Mouse (Mus musculus): ENCODE data around the gene Rhox2b. TPM values are rescaled to one million over a fixed set of nuclear protein-coding genes. Genes with fewer than 3 reads are reported as not detected.
"Not testable (repeated sequence)": the region's sequence is repeated elsewhere in the genome, so short reads cannot be mapped to it uniquely, and the experiment has no call there.

Rhox2b gene
- polyA plus RNA-seq (2012; ENCODE audit: insufficient read depth, insufficient read length, missing spikeins), result not detected in 2 replicates

DNA sequence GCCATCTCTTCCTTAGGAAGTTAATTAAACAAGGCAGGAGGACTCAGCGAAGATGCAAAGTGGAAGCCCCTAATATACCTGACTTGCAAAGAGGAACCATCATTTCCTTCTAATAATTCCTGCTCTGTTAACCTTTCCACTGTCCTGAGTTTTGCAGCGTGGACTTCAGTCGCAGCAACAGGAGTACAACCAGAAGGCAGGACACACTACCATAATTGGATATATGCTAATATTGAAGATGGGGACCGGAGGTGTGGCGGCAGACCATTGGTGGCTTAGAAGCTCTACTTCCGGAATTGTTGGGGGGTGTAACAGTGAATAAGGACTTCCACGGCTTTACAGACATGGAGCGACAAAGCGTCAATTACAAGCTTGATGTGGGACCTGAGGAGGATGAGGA is at the start of gene Rhox2b:
Gene Rhox2b (plus strand): TSS at position 301 of the 400 bp plus-strand sequence.
- H3K4me1 ChIP-seq (ENCODE audit: control insufficient read depth, insufficient read depth, low read length); H3K4me3 ChIP-seq (ENCODE audit: insufficient read depth, low read length); H3K27ac ChIP-seq (ENCODE audit: insufficient read depth, low read depth, low read length): not testable (repeated sequence)

- H3K4me3 ChIP-seq (ENCODE audit: insufficient read depth, low read length); H3K4me1 ChIP-seq (ENCODE audit: control insufficient read depth, insufficient read depth, low read length); H3K27ac ChIP-seq (ENCODE audit: insufficient read depth, low read depth, low read length): not testable (repeated sequence)
These were observed 32.1 kb upstream of the Rhox2b start, which contains the start of gene Rhox3a2 for GRCm38 (mm10) chrX:37379728-37380127. TSS of gene Rhox3a2 (plus strand) at chrX:37380028.

GRCm38 (mm10) chrX:37390548-37390947 is 21.3 kb upstream of the Rhox2b start, which contains the start of gene Rhox4a2:
TSS of gene Rhox4a2 (plus strand) at chrX:37390848.
- not testable (repeated sequence) for H3K4me3 ChIP-seq (ENCODE audit: insufficient read depth, low read length); H3K27ac ChIP-seq (ENCODE audit: insufficient read depth, low read depth, low read length); H3K4me1 ChIP-seq (ENCODE audit: control insufficient read depth, insufficient read depth, low read length)

DNA sequence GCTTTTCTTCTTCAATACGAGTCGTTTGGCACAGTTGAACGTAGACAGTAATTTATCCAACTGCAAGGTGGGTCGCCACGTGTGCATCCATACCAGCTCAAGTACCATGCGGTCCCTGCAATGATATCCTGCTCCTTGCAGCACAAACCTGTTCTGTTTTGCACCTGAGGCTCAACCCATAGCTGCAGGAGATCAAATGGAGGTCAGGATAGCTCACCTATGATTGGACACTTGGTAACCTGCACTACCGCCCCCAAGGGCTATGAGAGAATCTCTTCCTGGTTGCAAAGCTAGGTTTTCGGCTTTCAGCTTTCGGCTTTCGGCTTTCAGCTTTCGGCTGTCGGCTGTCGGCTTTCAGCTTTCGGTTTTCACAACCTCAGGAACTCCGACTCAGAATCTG is 20.3 kb downstream of the Rhox2b start, which contains the start of gene Rhox4b:
Gene Rhox4b (plus strand): TSS at position 301 of the 400 bp plus-strand sequence.
- H3K27ac ChIP-seq (ENCODE audit: insufficient read depth, low read depth, low read length); H3K4me3 ChIP-seq (ENCODE audit: insufficient read depth, low read length); H3K4me1 ChIP-seq (ENCODE audit: control insufficient read depth, insufficient read depth, low read length): not testable (repeated sequence)

DNA sequence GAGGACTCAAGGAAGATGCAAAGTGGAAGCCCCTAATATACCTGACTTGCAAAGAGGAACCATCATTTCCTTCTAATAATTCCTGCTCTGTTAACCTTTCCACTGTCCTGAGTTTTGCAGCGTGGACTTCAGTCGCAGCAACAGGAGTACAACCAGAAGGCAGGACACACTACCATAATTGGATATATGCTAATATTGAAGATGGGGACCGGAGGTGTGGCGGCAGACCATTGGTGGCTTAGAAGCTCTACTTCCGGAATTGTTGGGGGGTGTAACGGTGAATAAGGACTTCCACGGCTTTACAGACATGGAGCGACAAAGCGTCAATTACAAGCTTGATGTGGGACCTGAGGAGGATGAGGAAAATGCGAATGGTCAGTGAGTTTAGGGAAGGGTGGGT is 41.5 kb downstream of the Rhox2b start, which contains the start of gene Rhox2c:
Gene Rhox2c (plus strand): TSS at position 301 of the 400 bp plus-strand sequence.
- not testable (repeated sequence) for H3K4me1 ChIP-seq (ENCODE audit: control insufficient read depth, insufficient read depth, low read length); H3K4me3 ChIP-seq (ENCODE audit: insufficient read depth, low read length); H3K27ac ChIP-seq (ENCODE audit: insufficient read depth, low read depth, low read length)

DNA sequence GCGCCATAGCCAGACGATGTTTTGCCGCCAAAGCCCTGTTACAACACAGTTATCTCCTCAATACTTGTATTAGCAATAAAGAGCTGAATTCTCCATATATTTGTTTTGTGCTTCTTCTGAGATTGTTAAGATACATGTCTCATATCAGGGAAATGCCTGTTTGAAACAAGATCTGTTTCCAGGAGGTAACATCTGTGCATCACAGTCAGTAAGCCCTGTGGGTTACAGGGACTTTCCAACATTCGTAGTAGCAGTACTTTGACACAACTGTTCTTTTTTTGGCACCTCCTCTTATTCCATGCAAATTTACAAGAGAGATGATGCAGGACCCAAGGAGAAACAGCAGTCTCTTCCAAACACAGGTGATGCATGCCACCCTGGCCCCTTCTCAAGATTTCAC is 46.4 kb downstream of the Rhox2b start, which contains the start of gene Rhox3c:
Gene Rhox3c (plus strand): TSS at position 301 of the 400 bp plus-strand sequence.
- not testable (repeated sequence) for H3K4me3 ChIP-seq (ENCODE audit: insufficient read depth, low read length); H3K4me1 ChIP-seq (ENCODE audit: control insufficient read depth, insufficient read depth, low read length); H3K27ac ChIP-seq (ENCODE audit: insufficient read depth, low read depth, low read length)

Other genes with a start within 250 kb of the Rhox2b start
- not detected in 2 replicates for gene Akap14, start 243.2 kb upstream of the Rhox2b start, polyA plus RNA-seq (2012; ENCODE audit: insufficient read depth, insufficient read length, missing spikeins)
- gene Ndufa1, start 220.9 kb upstream of the Rhox2b start, polyA plus RNA-seq (2012; ENCODE audit: insufficient read depth, insufficient read length, missing spikeins), result 150 and 162 TPM in 2 replicates
- 1.3 and 2.4 TPM in 2 replicates for gene Rnf113a1, start 220.8 kb upstream of the Rhox2b start, polyA plus RNA-seq (2012; ENCODE audit: insufficient read depth, insufficient read length, missing spikeins)
- not detected in 2 replicates for gene Gm9, start 201.0 kb upstream of the Rhox2b start, polyA plus RNA-seq (2012; ENCODE audit: insufficient read depth, insufficient read length, missing spikeins)
- gene Rhox1, start 189.8 kb upstream of the Rhox2b start, polyA plus RNA-seq (2012; ENCODE audit: insufficient read depth, insufficient read length, missing spikeins), result not detected in 2 replicates
- gene Rhox2a, start 167.1 kb upstream of the Rhox2b start, polyA plus RNA-seq (2012; ENCODE audit: insufficient read depth, insufficient read length, missing spikeins), result not detected in 2 replicates
- gene Rhox3a, start 162.1 kb upstream of the Rhox2b start, polyA plus RNA-seq (2012; ENCODE audit: insufficient read depth, insufficient read length, missing spikeins), result not detected in 2 replicates
- not detected in 2 replicates for gene Rhox4a, start 146.7 kb upstream of the Rhox2b start, polyA plus RNA-seq (2012; ENCODE audit: insufficient read depth, insufficient read length, missing spikeins)
- gene Rhox3a2, start 32.0 kb upstream of the Rhox2b start, polyA plus RNA-seq (2012; ENCODE audit: insufficient read depth, insufficient read length, missing spikeins), result not detected in 2 replicates
- gene Rhox4a2, start 21.2 kb upstream of the Rhox2b start, polyA plus RNA-seq (2012; ENCODE audit: insufficient read depth, insufficient read length, missing spikeins), result not detected in 2 replicates
- not detected in 2 replicates for gene Rhox4b, start 20.4 kb downstream of the Rhox2b start, polyA plus RNA-seq (2012; ENCODE audit: insufficient read depth, insufficient read length, missing spikeins)
- not detected in 2 replicates for gene Rhox2c, start 41.6 kb downstream of the Rhox2b start, polyA plus RNA-seq (2012; ENCODE audit: insufficient read depth, insufficient read length, missing spikeins)
- gene Rhox3c, start 46.5 kb downstream of the Rhox2b start, polyA plus RNA-seq (2012; ENCODE audit: insufficient read depth, insufficient read length, missing spikeins), result not detected in 2 replicates
- gene Rhox4c, start 68.3 kb downstream of the Rhox2b start, polyA plus RNA-seq (2012; ENCODE audit: insufficient read depth, insufficient read length, missing spikeins), result not detected in 2 replicates
- not detected in 2 replicates for gene Rhox2d, start 81.4 kb downstream of the Rhox2b start, polyA plus RNA-seq (2012; ENCODE audit: insufficient read depth, insufficient read length, missing spikeins)
- gene Rhox4d, start 102.3 kb downstream of the Rhox2b start, polyA plus RNA-seq (2012; ENCODE audit: insufficient read depth, insufficient read length, missing spikeins), result not detected in 2 replicates
- gene Rhox2e, start 118.4 kb downstream of the Rhox2b start, polyA plus RNA-seq (2012; ENCODE audit: insufficient read depth, insufficient read length, missing spikeins), result not detected in 2 replicates
- not detected in 2 replicates for gene Rhox3e, start 130.0 kb downstream of the Rhox2b start, polyA plus RNA-seq (2012; ENCODE audit: insufficient read depth, insufficient read length, missing spikeins)
- gene Rhox4e, start 145.3 kb downstream of the Rhox2b start, polyA plus RNA-seq (2012; ENCODE audit: insufficient read depth, insufficient read length, missing spikeins), result not detected in 2 replicates
- not detected in 2 replicates for gene Rhox2f, start 159.3 kb downstream of the Rhox2b start, polyA plus RNA-seq (2012; ENCODE audit: insufficient read depth, insufficient read length, missing spikeins)
- gene Rhox3f, start 168.9 kb downstream of the Rhox2b start, polyA plus RNA-seq (2012; ENCODE audit: insufficient read depth, insufficient read length, missing spikeins), result not detected in 2 replicates
- gene Rhox4f, start 195.6 kb downstream of the Rhox2b start, polyA plus RNA-seq (2012; ENCODE audit: insufficient read depth, insufficient read length, missing spikeins), result not detected in 2 replicates
- not detected in 2 replicates for gene Rhox3g, start 216.5 kb downstream of the Rhox2b start, polyA plus RNA-seq (2012; ENCODE audit: insufficient read depth, insufficient read length, missing spikeins)
- not detected in 2 replicates for gene Rhox2g, start 231.4 kb downstream of the Rhox2b start, polyA plus RNA-seq (2012; ENCODE audit: insufficient read depth, insufficient read length, missing spikeins)
- gene Rhox4g, start 239.3 kb downstream of the Rhox2b start, polyA plus RNA-seq (2012; ENCODE audit: insufficient read depth, insufficient read length, missing spikeins), result not detected in 2 replicates

All from bone marrow macrophage, adult 2 months (primary cell).